Mouse (Mus musculus) liver, postnatal 0 days (tissue): ENCODE data around the gene Renbp.

ENCODE experiments used
- CTCF ChIP-seq: sonication (generic); IDR thresholded peaks from 2 replicates; pipeline ENCODE4 v1.5.1; 2016; ENCODE audit warnings: antibody characterized with exemption, low read depth
- EP300 ChIP-seq: IDR thresholded peaks from 2 replicates; pipeline ENCODE4 v1.6.1; 2016; ENCODE audit warnings: antibody characterized with exemption, low read depth, mild to moderate bottlenecking

GRCm38 (mm10) chrX:73875881-73876280, 54.8 kb downstream of the Renbp start:
- TF ChIP-seq EP300 (no peak), CTCF (no peak)
